Mouse (Mus musculus): ENCODE results near the gene Sh3bgrl2. TPM values are rescaled to one million over a fixed set of nuclear protein-coding genes. Genes with fewer than 3 reads are reported as not detected.
A peak's percentile ranks its signal among the peaks of the same experiment; 100 is the strongest.

Gene Sh3bgrl2
- polyA plus RNA-seq, 1 experiment from 2014 or later = 10.6 TPM

GRCm38 (mm10) chr9:83628669-83629612, 80.8 kb downstream of the Sh3bgrl2 start:
- WGBS = 27% methylated on average over 19 of the region's 19 CpGs
- peak overlapping the region; percentile 78 for H3K27ac ChIP-seq (ENCODE audit: low read depth, low read length)
- H3K4me2 ChIP-seq (ENCODE audit: low read length) = peak overlapping the region; percentile 42
- no peaks in the 10 kb centered on the region for H3K9me3 ChIP-seq (ENCODE audit: control insufficient read depth, low read length)
- ATAC-seq = peak; percentile 80
- H3K9ac ChIP-seq (ENCODE audit: low read depth, low read length) = peak overlapping the region; percentile 58
- no peak overlapping the region for H3K4me3 ChIP-seq (ENCODE audit: low read length)
- H3K36me3 ChIP-seq (ENCODE audit: control insufficient read depth, insufficient read depth, low read length) = no peaks in the 10 kb centered on the region
- no peaks in the 10 kb centered on the region for H3K27me3 ChIP-seq (replicated peaks; ENCODE audit: control insufficient read depth, insufficient read depth, low read length)
- H3K4me1 ChIP-seq (ENCODE audit: control insufficient read depth, insufficient read depth, low read depth, low read length) = peaks cover 7% of the 10 kb centered on the region

GRCm38 (mm10) chr9:83630341-83630740, 82.2 kb downstream of the Sh3bgrl2 start:
- Histone ChIP-seq H3K36me3 (ENCODE audit: control insufficient read depth, insufficient read depth, low read length) (no peaks in the 10 kb centered on the region), H3K27ac (ENCODE audit: low read depth, low read length) (no peak overlapping the region), H3K9me3 (ENCODE audit: control insufficient read depth, low read length) (no peaks in the 10 kb centered on the region), H3K27me3 (replicated peaks; ENCODE audit: control insufficient read depth, insufficient read depth, low read length) (no peaks in the 10 kb centered on the region), H3K4me1 (ENCODE audit: control insufficient read depth, insufficient read depth, low read depth, low read length) (peaks cover 7% of the 10 kb centered on the region), H3K4me3 (ENCODE audit: low read length) (no peak overlapping the region), H3K9ac (ENCODE audit: low read depth, low read length) (no peak overlapping the region), H3K4me2 (ENCODE audit: low read length) (no peak overlapping the region)
- 83% methylated on average over 6 of the region's 6 CpGs for WGBS
- no peak for ATAC-seq

GRCm38 (mm10) chr9:83631920-83632319, 83.8 kb downstream of the Sh3bgrl2 start:
- no peaks in the 10 kb centered on the region for H3K9me3 ChIP-seq (ENCODE audit: control insufficient read depth, low read length)
- H3K4me1 ChIP-seq (ENCODE audit: control insufficient read depth, insufficient read depth, low read depth, low read length) = peaks cover 9% of the 10 kb centered on the region
- 47% methylated on average over 5 of the region's 5 CpGs for WGBS
- H3K4me2 ChIP-seq (ENCODE audit: low read length) = no peak overlapping the region
- H3K4me3 ChIP-seq (ENCODE audit: low read length) = no peak overlapping the region
- no peak overlapping the region for H3K9ac ChIP-seq (ENCODE audit: low read depth, low read length)
- H3K36me3 ChIP-seq (ENCODE audit: control insufficient read depth, insufficient read depth, low read length) = no peaks in the 10 kb centered on the region
- ATAC-seq = no peak
- H3K27me3 ChIP-seq (replicated peaks; ENCODE audit: control insufficient read depth, insufficient read depth, low read length) = no peaks in the 10 kb centered on the region
- no peak overlapping the region for H3K27ac ChIP-seq (ENCODE audit: low read depth, low read length)

- WGBS = 36% methylated on average over 3 of the region's 3 CpGs
- Histone ChIP-seq H3K4me3 (ENCODE audit: low read length) (no peak overlapping the region), H3K27ac (ENCODE audit: low read depth, low read length) (no peak overlapping the region), H3K9ac (ENCODE audit: low read depth, low read length) (no peak overlapping the region), H3K4me1 (ENCODE audit: control insufficient read depth, insufficient read depth, low read depth, low read length) (peaks cover 2% of the 10 kb centered on the region; the same call in 1 of the 2 replicates), H3K27me3 (replicated peaks; ENCODE audit: control insufficient read depth, insufficient read depth, low read length) (no peaks in the 10 kb centered on the region), H3K36me3 (ENCODE audit: control insufficient read depth, insufficient read depth, low read length) (no peaks in the 10 kb centered on the region), H3K9me3 (ENCODE audit: control insufficient read depth, low read length) (no peaks in the 10 kb centered on the region), H3K4me2 (ENCODE audit: low read length) (no peak overlapping the region)
- no peak for ATAC-seq
Measured at GRCm38 (mm10) chr9:83634703-83635102, 86.6 kb downstream of the Sh3bgrl2 start.

GRCm38 (mm10) chr9:83635997-83636396, 87.9 kb downstream of the Sh3bgrl2 start:
- Histone ChIP-seq H3K4me3 (ENCODE audit: low read length) (no peak overlapping the region), H3K27ac (ENCODE audit: low read depth, low read length) (0 out of 2 replicates have a peak overlapping the region, but pooled peaks have one; percentile 48), H3K27me3 (replicated peaks; ENCODE audit: control insufficient read depth, insufficient read depth, low read length) (no peaks in the 10 kb centered on the region), H3K4me1 (ENCODE audit: control insufficient read depth, insufficient read depth, low read depth, low read length) (peaks cover 2% of the 10 kb centered on the region; the same call in 1 of the 2 replicates), H3K4me2 (ENCODE audit: low read length) (no peak overlapping the region), H3K36me3 (ENCODE audit: control insufficient read depth, insufficient read depth, low read length) (no peaks in the 10 kb centered on the region), H3K9me3 (ENCODE audit: control insufficient read depth, low read length) (no peaks in the 10 kb centered on the region), H3K9ac (ENCODE audit: low read depth, low read length) (no peak overlapping the region)
- peak; percentile 56; the same call in 1 of the 2 replicates for ATAC-seq
- WGBS = 5% methylated on average over 7 of the region's 7 CpGs

GRCm38 (mm10) chr9:83643139-83643538, 95.0 kb downstream of the Sh3bgrl2 start:
- 39% methylated on average over 4 of the region's 4 CpGs for WGBS
- ATAC-seq = no peak
- Histone ChIP-seq H3K4me3 (ENCODE audit: low read length) (no peak overlapping the region), H3K4me2 (ENCODE audit: low read length) (no peak overlapping the region), H3K27ac (ENCODE audit: low read depth, low read length) (no peak overlapping the region), H3K27me3 (replicated peaks; ENCODE audit: control insufficient read depth, insufficient read depth, low read length) (no peaks in the 10 kb centered on the region), H3K9me3 (ENCODE audit: control insufficient read depth, low read length) (no peaks in the 10 kb centered on the region), H3K36me3 (ENCODE audit: control insufficient read depth, insufficient read depth, low read length) (no peaks in the 10 kb centered on the region), H3K9ac (ENCODE audit: low read depth, low read length) (no peak overlapping the region), H3K4me1 (ENCODE audit: control insufficient read depth, insufficient read depth, low read depth, low read length) (no peaks in the 10 kb centered on the region; the same call in 1 of the 2 replicates)

- WGBS = 45% methylated on average over 4 of the region's 4 CpGs
- Histone ChIP-seq H3K27me3 (replicated peaks; ENCODE audit: control insufficient read depth, insufficient read depth, low read length) (no peaks in the 10 kb centered on the region), H3K9ac (ENCODE audit: low read depth, low read length) (no peak overlapping the region), H3K36me3 (ENCODE audit: control insufficient read depth, insufficient read depth, low read length) (no peaks in the 10 kb centered on the region), H3K4me3 (ENCODE audit: low read length) (no peak overlapping the region), H3K4me1 (ENCODE audit: control insufficient read depth, insufficient read depth, low read depth, low read length) (peaks cover 3% of the 10 kb centered on the region), H3K9me3 (ENCODE audit: control insufficient read depth, low read length) (no peaks in the 10 kb centered on the region), H3K27ac (ENCODE audit: low read depth, low read length) (no peak overlapping the region), H3K4me2 (ENCODE audit: low read length) (no peak overlapping the region)
- ATAC-seq = no peak; the same call in 1 of the 2 replicates
Measured at GRCm38 (mm10) chr9:83643833-83644232, 95.7 kb downstream of the Sh3bgrl2 start.

GRCm38 (mm10) chr9:83646215-83646614, 98.1 kb downstream of the Sh3bgrl2 start:
- no peak for ATAC-seq
- H3K4me2 ChIP-seq (ENCODE audit: low read length) = no peak overlapping the region
- 94% methylated on average over 2 of the region's 2 CpGs for WGBS

GRCm38 (mm10) chr9:83646691-83647090, 98.6 kb downstream of the Sh3bgrl2 start:
- no peaks in the 10 kb centered on the region for H3K27me3 ChIP-seq (replicated peaks; ENCODE audit: control insufficient read depth, insufficient read depth, low read length)
- no peak overlapping the region for H3K4me2 ChIP-seq (ENCODE audit: low read length)
- no peak overlapping the region for H3K27ac ChIP-seq (ENCODE audit: low read depth, low read length)
- 86% methylated on average over 5 of the region's 5 CpGs for WGBS
- no peaks in the 10 kb centered on the region for H3K9me3 ChIP-seq (ENCODE audit: control insufficient read depth, low read length)
- no peak overlapping the region for H3K9ac ChIP-seq (ENCODE audit: low read depth, low read length)
- no peak for ATAC-seq
- H3K4me3 ChIP-seq (ENCODE audit: low read length) = no peak overlapping the region
- peaks cover 3% of the 10 kb centered on the region for H3K4me1 ChIP-seq (ENCODE audit: control insufficient read depth, insufficient read depth, low read depth, low read length)
- no peaks in the 10 kb centered on the region for H3K36me3 ChIP-seq (ENCODE audit: control insufficient read depth, insufficient read depth, low read length)

More at GRCm38 (mm10) chr9:83646215-83646614, 98.1 kb downstream of the Sh3bgrl2 start:
- Histone ChIP-seq H3K9ac (ENCODE audit: low read depth, low read length) (no peak overlapping the region), H3K4me3 (ENCODE audit: low read length) (no peak overlapping the region), H3K4me1 (ENCODE audit: control insufficient read depth, insufficient read depth, low read depth, low read length) (peaks cover 3% of the 10 kb centered on the region), H3K27ac (ENCODE audit: low read depth, low read length) (no peak overlapping the region), H3K9me3 (ENCODE audit: control insufficient read depth, low read length) (no peaks in the 10 kb centered on the region), H3K36me3 (ENCODE audit: control insufficient read depth, insufficient read depth, low read length) (no peaks in the 10 kb centered on the region), H3K27me3 (replicated peaks; ENCODE audit: control insufficient read depth, insufficient read depth, low read length) (no peaks in the 10 kb centered on the region)
